Mouse (Mus musculus) c-Kit-positive CD71-negative TER-119-negative erythroid progenitor cells, embryonic 14.5 days (primary cell): ENCODE measurements around the gene Pdzd7.

Source experiments
- DNase-seq: peaks from one replicate; pipeline ENCODE4 v3.0.0-alpha.2; 2013; ENCODE audit warnings: low read depth

Pdzd7 gene

DNA sequence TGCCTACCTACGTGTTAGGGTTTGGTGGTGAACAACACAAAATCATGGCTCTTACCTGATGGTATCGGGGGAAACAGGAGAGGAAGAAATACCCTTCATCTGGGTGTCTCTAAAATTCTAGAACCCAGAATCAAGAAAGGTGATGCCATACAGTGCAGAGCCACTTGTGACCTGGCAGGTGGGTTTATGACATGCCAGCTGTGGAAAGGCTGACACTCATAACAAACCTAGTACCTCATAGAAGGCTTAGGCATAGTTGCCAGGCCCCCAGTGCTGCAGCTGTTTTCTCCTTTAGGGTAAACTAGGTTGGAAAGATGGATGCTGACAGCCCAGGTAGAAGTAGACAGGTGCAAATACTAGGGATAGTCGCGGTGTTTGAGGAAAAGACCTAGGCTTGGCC is 61.1 kb downstream of the Pdzd7 start:
- no peak for DNase-seq

DNA sequence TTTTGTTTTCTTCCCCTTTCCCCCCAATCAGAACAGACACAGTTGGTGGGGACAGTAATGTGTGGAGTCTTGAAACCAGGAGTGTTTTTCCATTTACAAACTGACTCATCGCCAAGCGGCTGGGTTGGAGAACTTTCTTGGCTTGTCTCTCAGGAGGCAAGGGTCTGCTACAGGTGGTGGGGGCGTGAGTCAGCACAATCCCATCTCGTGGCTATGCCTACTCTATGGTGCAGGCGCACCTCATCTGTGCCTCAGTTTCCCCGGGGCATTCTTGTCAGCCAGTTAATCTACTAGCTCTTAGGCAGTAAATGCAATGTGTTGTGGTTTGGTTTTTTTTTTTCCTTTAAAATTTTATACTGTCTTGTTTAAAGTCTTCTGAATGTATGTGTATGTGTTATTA is 62.2 kb downstream of the Pdzd7 start:
- DNase-seq: no peak

DNA sequence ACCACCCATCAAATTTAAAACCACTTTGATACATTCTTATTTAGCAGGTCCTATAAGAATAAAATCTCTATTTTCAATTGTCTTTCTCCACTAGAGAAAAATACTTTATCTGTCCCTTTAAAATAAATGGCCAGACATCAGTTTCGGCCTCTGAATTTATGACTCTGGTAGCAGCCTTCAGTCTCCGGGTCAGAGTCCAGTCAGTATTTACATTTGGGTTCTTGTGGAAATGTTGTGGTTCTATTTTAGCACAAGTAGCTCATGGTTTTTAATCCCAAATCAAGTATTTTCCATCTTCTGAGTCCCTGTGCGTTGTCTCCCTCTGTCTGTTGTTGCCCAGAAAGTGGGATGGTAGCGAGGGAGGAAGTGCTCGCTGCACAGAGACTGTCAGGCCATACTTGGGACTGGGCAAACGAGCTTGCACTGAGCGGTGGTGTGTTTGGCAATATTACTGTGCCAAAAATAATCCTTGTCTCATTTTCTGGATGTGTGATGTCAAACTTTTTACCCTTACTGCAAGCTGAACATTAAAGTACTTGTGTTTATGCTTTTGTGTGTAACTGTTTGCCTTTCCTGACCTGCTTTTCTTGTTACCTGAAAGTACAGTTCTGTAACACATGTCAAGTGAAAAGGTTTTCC is 62.9 kb downstream of the Pdzd7 start:
- no peak for DNase-seq

DNA sequence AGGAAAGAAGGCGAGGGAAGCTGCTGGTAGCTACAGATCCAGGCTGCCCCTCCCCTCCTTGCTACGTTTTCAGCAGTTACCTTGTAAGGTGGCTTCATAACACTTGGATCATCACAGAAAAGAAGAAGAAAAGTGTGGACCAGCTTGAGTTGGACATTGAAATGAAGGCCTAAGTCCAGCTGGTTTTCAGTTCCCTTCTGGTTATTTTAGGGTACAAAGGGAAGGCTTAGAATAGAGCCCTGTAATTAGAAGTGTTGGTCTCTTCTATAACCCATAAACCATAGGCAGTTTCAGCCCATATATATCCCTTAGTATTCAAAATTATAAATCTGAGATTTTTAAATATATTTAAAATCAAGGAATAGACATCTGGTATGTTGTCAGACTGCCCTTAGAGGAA is 64.7 kb downstream of the Pdzd7 start:
- no peak for DNase-seq

DNA sequence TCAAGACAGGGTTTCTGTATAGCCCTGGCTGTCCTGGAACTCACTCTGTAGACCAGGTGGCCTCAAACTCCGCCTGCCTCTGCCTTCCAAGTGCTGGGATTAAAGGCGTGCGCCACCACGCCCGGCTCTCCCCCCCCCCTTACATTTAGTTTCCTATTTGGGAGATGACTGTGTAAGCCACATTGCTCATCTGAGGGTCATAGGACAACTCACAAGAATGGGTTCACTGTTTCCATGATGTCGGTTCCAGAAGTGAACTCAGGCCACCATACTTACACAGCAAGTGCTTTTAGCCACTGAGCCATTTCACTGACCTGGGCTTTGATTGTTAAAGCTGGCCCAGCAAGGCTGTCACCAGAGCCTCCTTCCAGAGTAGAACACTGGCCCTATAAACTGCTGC is 68.4 kb downstream of the Pdzd7 start:
- no peak for DNase-seq
